Mouse (Mus musculus) ovary, postnatal 10 days (tissue): ENCODE measurements around the gene Selenoh.
A peak's percentile ranks its signal among the peaks of the same experiment; 100 is the strongest.

Experiments used
- DNase-seq: peaks from one replicate; pipeline ENCODE4 v3.0.0; 2022; ENCODE audit warnings: low spot score

Gene Selenoh

GRCm38 (mm10) chr2:84670569-84670933, at the start of gene Selenoh:
Gene Selenoh, minus strand, starts transcription at chr2:84670770.
- peak; percentile 69 for DNase-seq

- DNase-seq: no peak
These were observed 46.8 kb upstream of the Selenoh start for GRCm38 (mm10) chr2:84717357-84717756.

GRCm38 (mm10) chr2:84716423-84717355, 46.1 kb upstream of the Selenoh start:
- DNase-seq: no peak

- peak; percentile 62 for DNase-seq
These were observed 45.2 kb upstream of the Selenoh start for GRCm38 (mm10) chr2:84715562-84716361.

GRCm38 (mm10) chr2:84714811-84715561, 44.4 kb upstream of the Selenoh start, which contains the start of gene Zdhhc5:
Gene Zdhhc5, minus strand, starts transcription at chr2:84715180.
- DNase-seq: peak; percentile 97

GRCm38 (mm10) chr2:84714422-84714810, 43.8 kb upstream of the Selenoh start:
- no peak for DNase-seq

- DNase-seq: no peak
These were observed 41.3 kb upstream of the Selenoh start for GRCm38 (mm10) chr2:84711898-84712297.

GRCm38 (mm10) chr2:84707523-84707922, 37.0 kb upstream of the Selenoh start:
- DNase-seq: no peak

GRCm38 (mm10) chr2:84705295-84705694, 34.7 kb upstream of the Selenoh start:
- no peak for DNase-seq

- no peak for DNase-seq
These were observed 33.8 kb upstream of the Selenoh start for GRCm38 (mm10) chr2:84704329-84704728.

- DNase-seq: no peak
These were observed 32.9 kb upstream of the Selenoh start for GRCm38 (mm10) chr2:84703497-84703896.

- DNase-seq: no peak
These were observed 24.6 kb upstream of the Selenoh start for GRCm38 (mm10) chr2:84695007-84695695.

- no peak for DNase-seq
These were observed 19.5 kb upstream of the Selenoh start for GRCm38 (mm10) chr2:84690050-84690449.

- DNase-seq: no peak
These were observed 17.7 kb upstream of the Selenoh start for GRCm38 (mm10) chr2:84688080-84688844.

GRCm38 (mm10) chr2:84682605-84683183, 12.1 kb upstream of the Selenoh start:
- DNase-seq: no peak

- no peak for DNase-seq
These were observed 8.4 kb upstream of the Selenoh start, which contains the start of gene Tmx2 for GRCm38 (mm10) chr2:84679016-84679415. Gene Tmx2, minus strand, starts transcription at chr2:84679140.

- peak; percentile 61 for DNase-seq
These were observed 7.7 kb upstream of the Selenoh start, which contains the start of the genes Gm28635 and Med19 for GRCm38 (mm10) chr2:84677968-84678880. Gene Gm28635, minus strand, starts transcription at chr2:84678041. Gene Med19, plus strand, starts transcription at chr2:84678402.

GRCm38 (mm10) chr2:84677270-84677967, 6.8 kb upstream of the Selenoh start:
- DNase-seq: peak; percentile 23
